Mouse (Mus musculus): ENCODE results near the gene Art2b.
"Not testable (repeated sequence)": the region's sequence is repeated elsewhere in the genome, so short reads cannot be mapped to it uniquely, and the experiment has no call there.

The Art2b gene

GRCm38 (mm10) chr7:101585408-101585807, at the start of gene Art2b:
TSS of gene Art2b (minus strand) at chr7:101585600.
- peak; percentile 74 for DNase-seq (ENCODE audit: low read depth)

GRCm38 (mm10) chr7:101634513-101634912, 49.1 kb upstream of the Art2b start:
- DNase-seq (ENCODE audit: low read depth) = peak; percentile 76

- DNase-seq (ENCODE audit: low read depth) = no peak
These were observed 48.3 kb upstream of the Art2b start for GRCm38 (mm10) chr7:101633629-101634177.

- DNase-seq (ENCODE audit: low read depth) = no peak
These were observed 43.1 kb upstream of the Art2b start for GRCm38 (mm10) chr7:101628481-101628880.

GRCm38 (mm10) chr7:101627166-101627565, 41.8 kb upstream of the Art2b start:
- DNase-seq (ENCODE audit: low read depth) = not testable (repeated sequence)

GRCm38 (mm10) chr7:101624283-101624682, 38.9 kb upstream of the Art2b start:
- DNase-seq (ENCODE audit: low read depth) = no peak

- DNase-seq (ENCODE audit: low read depth) = not testable (repeated sequence)
These were observed 36.5 kb upstream of the Art2b start for GRCm38 (mm10) chr7:101621861-101622260.

- peak; percentile 84 for DNase-seq (ENCODE audit: low read depth)
These were observed 35.0 kb upstream of the Art2b start for GRCm38 (mm10) chr7:101620373-101620772.

- DNase-seq (ENCODE audit: low read depth) = peak; percentile 74
These were observed 32.9 kb upstream of the Art2b start for GRCm38 (mm10) chr7:101618273-101618672.

- DNase-seq (ENCODE audit: low read depth) = peak; percentile 61
These were observed 32.2 kb upstream of the Art2b start for GRCm38 (mm10) chr7:101617438-101618165.

GRCm38 (mm10) chr7:101616136-101616835, 30.9 kb upstream of the Art2b start:
- no peak for DNase-seq (ENCODE audit: low read depth)

GRCm38 (mm10) chr7:101615406-101615805, 30.0 kb upstream of the Art2b start:
- DNase-seq (ENCODE audit: low read depth) = no peak

- DNase-seq (ENCODE audit: low read depth) = peak; percentile 55
These were observed 27.6 kb upstream of the Art2b start for GRCm38 (mm10) chr7:101612786-101613527.

GRCm38 (mm10) chr7:101607845-101608244, 22.4 kb upstream of the Art2b start:
- no peak for DNase-seq (ENCODE audit: low read depth)

- DNase-seq (ENCODE audit: low read depth) = peak; percentile 81
These were observed 15.0 kb upstream of the Art2b start for GRCm38 (mm10) chr7:101600406-101600805.

- DNase-seq (ENCODE audit: low read depth) = no peak
These were observed 13.1 kb upstream of the Art2b start for GRCm38 (mm10) chr7:101598482-101598881.

GRCm38 (mm10) chr7:101594969-101595368, 9.6 kb upstream of the Art2b start:
- no peak for DNase-seq (ENCODE audit: low read depth)

- peak; percentile 48 for DNase-seq (ENCODE audit: low read depth)
These were observed 1.1 kb downstream of the Art2b start for GRCm38 (mm10) chr7:101584271-101584670.

GRCm38 (mm10) chr7:101582012-101582411, 3.4 kb downstream of the Art2b start:
- DNase-seq (ENCODE audit: low read depth) = peak; percentile 53

- DNase-seq (ENCODE audit: low read depth) = peak; percentile 90
These were observed 4.5 kb downstream of the Art2b start for GRCm38 (mm10) chr7:101580863-101581262.

GRCm38 (mm10) chr7:101574413-101574812, 11.0 kb downstream of the Art2b start:
- no peak for DNase-seq (ENCODE audit: low read depth)

GRCm38 (mm10) chr7:101573636-101574035, 11.8 kb downstream of the Art2b start:
- DNase-seq (ENCODE audit: low read depth) = not testable (repeated sequence)

Data from induced T-regulatory cell, adult 2 months (primary cell).